Mouse (Mus musculus) cerebellum, adult 2 months (tissue): ENCODE results near the gene Tbc1d32.

Experiments
- CTCF ChIP-seq: fragments of 200-500 bp; IDR thresholded peaks from 2 replicates; pipeline ENCODE4 v1.5.1; 2011; ENCODE audit warnings: low read depth, mild to moderate bottlenecking, control low read depth, low read length, moderate library complexity, borderline replicate concordance; ENCODE audit not compliant: insufficient read depth
- POLR2A ChIP-seq: fragments of 200-500 bp; IDR thresholded peaks from 2 replicates; pipeline ENCODE4 v1.6.1; 2011; ENCODE audit warnings: low read length, control low read depth, borderline replicate concordance; ENCODE audit not compliant: insufficient read depth

- TF ChIP-seq CTCF (no peak), POLR2A (no peak)
These were observed 121.5 kb downstream of the Tbc1d32 start for GRCm38 (mm10) chr10:56106996-56107334.
